Mouse (Mus musculus): ENCODE data around the gene Mvp. TPM values are rescaled to one million over a fixed set of nuclear protein-coding genes. Genes with fewer than 3 reads are reported as not detected.

Mvp gene
- polyA plus RNA-seq, 1 experiment, result 353 TPM

- 14% methylated on average over 26 of the region's 26 CpGs for WGBS
- Histone ChIP-seq H3K36me3 (ENCODE audit: control insufficient read depth, insufficient read depth, low read length) (no peaks in the 10 kb centered on the region), H3K27ac (ENCODE audit: insufficient read depth, low read depth, low read length) (no peak overlapping the region), H3K4me1 (ENCODE audit: control insufficient read depth, insufficient read depth, insufficient read length, low read length) (peaks cover 5% of the 10 kb centered on the region), H3K4me3 (ENCODE audit: low read depth, low read length) (0 out of 2 replicates have a peak overlapping the region, but pooled peaks have one; percentile 5), H3K27me3 (ENCODE audit: control insufficient read depth, insufficient read depth, low read length) (peaks cover 19% of the 10 kb centered on the region)
- no peak for TF ChIP-seq CTCF (IDR thresholded peaks at IDR 0.05; ENCODE audit: extremely low read depth, insufficient read length, insufficient replicate concordance, low read depth, low read length)
- no peak for TF ChIP-seq POLR2A (IDR thresholded peaks at IDR 0.05; ENCODE audit: low read depth, low read length)
These were observed 63.5 kb downstream of the Mvp start for GRCm38 (mm10) chr7:126950647-126951615.

- TF ChIP-seq CTCF (IDR thresholded peaks at IDR 0.05; ENCODE audit: extremely low read depth, insufficient read length, insufficient replicate concordance, low read depth, low read length) (no peak), POLR2A (IDR thresholded peaks at IDR 0.05; ENCODE audit: low read depth, low read length) (no peak)
- H3K27me3 ChIP-seq (ENCODE audit: control insufficient read depth, insufficient read depth, low read length), result peaks cover 19% of the 10 kb centered on the region
- peaks cover 7% of the 10 kb centered on the region for H3K4me1 ChIP-seq (ENCODE audit: control insufficient read depth, insufficient read depth, insufficient read length, low read length)
- H3K27ac ChIP-seq (ENCODE audit: insufficient read depth, low read depth, low read length), result no peak within 1 kb of the TSS
- 2% methylated on average over 42 of the region's 42 CpGs for WGBS
- peak within 1 kb of the TSS; percentile 62 for H3K4me3 ChIP-seq (ENCODE audit: low read depth, low read length)
- peaks cover 3% of the 10 kb centered on the region; the same call in 1 of the 2 replicates for H3K36me3 ChIP-seq (ENCODE audit: control insufficient read depth, insufficient read depth, low read length)
These were observed 64.4 kb downstream of the Mvp start, which contains the start of gene Sez6l2 for GRCm38 (mm10) chr7:126949793-126950646. Sez6l2 (plus strand) TSS chr7:126950563.

DNA sequence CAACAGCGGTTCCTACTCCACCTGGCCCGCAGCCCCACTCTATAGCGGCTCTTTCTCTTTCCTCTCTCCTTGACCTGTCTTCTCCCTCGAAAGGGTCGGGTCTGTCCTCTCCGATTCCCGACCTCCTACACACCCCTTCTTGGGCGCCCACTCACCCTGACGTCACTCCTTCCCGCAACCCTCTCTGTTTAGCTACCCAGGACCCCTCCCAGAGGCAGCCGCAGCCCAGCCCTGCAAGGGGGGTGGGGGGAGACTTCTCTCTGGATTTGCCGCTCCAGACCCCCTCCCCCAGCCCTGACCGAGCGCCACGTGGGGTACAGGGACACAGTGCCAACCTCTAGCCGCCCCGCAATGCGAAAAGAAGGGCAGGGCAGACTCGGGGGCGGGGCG lies 65.0 kb downstream of the Mvp start, which contains the start of gene Asphd1:
Gene Asphd1 (minus strand): TSS at position 180 of the 390 bp plus-strand sequence.
- peaks cover 19% of the 10 kb centered on the region for H3K27me3 ChIP-seq (ENCODE audit: control insufficient read depth, insufficient read depth, low read length)
- no peak within 1 kb of the TSS for H3K27ac ChIP-seq (ENCODE audit: insufficient read depth, low read depth, low read length)
- peak within 1 kb of the TSS; percentile 62 for H3K4me3 ChIP-seq (ENCODE audit: low read depth, low read length)
- WGBS, result 3% methylated on average over 21 of the region's 21 CpGs
- TF ChIP-seq POLR2A (IDR thresholded peaks at IDR 0.05; ENCODE audit: low read depth, low read length), result no peak
- no peak for TF ChIP-seq CTCF (IDR thresholded peaks at IDR 0.05; ENCODE audit: extremely low read depth, insufficient read length, insufficient replicate concordance, low read depth, low read length)
- H3K4me1 ChIP-seq (ENCODE audit: control insufficient read depth, insufficient read depth, insufficient read length, low read length), result peaks cover 9% of the 10 kb centered on the region
- H3K36me3 ChIP-seq (ENCODE audit: control insufficient read depth, insufficient read depth, low read length), result peaks cover 8% of the 10 kb centered on the region; the same call in 1 of the 2 replicates

- TF ChIP-seq CTCF (IDR thresholded peaks at IDR 0.05; ENCODE audit: extremely low read depth, insufficient read length, insufficient replicate concordance, low read depth, low read length) (no peak), POLR2A (IDR thresholded peaks at IDR 0.05; ENCODE audit: low read depth, low read length) (no peak)
- Histone ChIP-seq H3K36me3 (ENCODE audit: control insufficient read depth, insufficient read depth, low read length) (peaks cover 8% of the 10 kb centered on the region; the same call in 1 of the 2 replicates), H3K4me1 (ENCODE audit: control insufficient read depth, insufficient read depth, insufficient read length, low read length) (peaks cover 9% of the 10 kb centered on the region), H3K27ac (ENCODE audit: insufficient read depth, low read depth, low read length) (no peak overlapping the region), H3K4me3 (ENCODE audit: low read depth, low read length) (no peak overlapping the region), H3K27me3 (ENCODE audit: control insufficient read depth, insufficient read depth, low read length) (peaks cover 19% of the 10 kb centered on the region)
- WGBS, result 85% methylated on average over 10 of the region's 10 CpGs
These were observed 65.8 kb downstream of the Mvp start for GRCm38 (mm10) chr7:126948626-126949025.

DNA sequence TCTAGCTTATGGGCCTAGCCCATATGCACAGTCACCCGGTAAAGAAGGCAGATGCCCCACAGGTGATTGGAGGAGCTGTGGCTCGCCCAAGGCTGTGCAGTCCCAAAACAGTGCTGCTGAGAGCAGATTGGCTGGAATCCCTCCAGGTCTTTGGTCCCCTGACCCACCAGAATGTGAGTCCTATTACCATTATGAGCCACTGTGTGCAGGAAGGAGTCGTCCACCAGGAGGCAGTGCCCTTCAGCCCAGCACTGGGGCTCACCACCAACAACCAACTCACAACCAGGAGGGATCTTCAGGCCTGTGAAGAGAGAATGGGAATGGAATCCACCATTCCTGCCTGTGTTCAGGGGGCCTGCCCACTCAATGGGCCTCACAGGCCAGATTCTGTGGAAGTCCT lies 67.9 kb downstream of the Mvp start:
- WGBS, result 67% methylated on average over 3 of the region's 3 CpGs
- peaks cover 11% of the 10 kb centered on the region; the same call in 1 of the 2 replicates for H3K36me3 ChIP-seq (ENCODE audit: control insufficient read depth, insufficient read depth, low read length)

GRCm38 (mm10) chr7:126941801-126942200 lies 72.6 kb downstream of the Mvp start:
- no peak for TF ChIP-seq POLR2A (IDR thresholded peaks at IDR 0.05; ENCODE audit: low read depth, low read length)
- no peak for TF ChIP-seq CTCF (IDR thresholded peaks at IDR 0.05; ENCODE audit: extremely low read depth, insufficient read length, insufficient replicate concordance, low read depth, low read length)
- 82% methylated on average over 5 of the region's 5 CpGs for WGBS
- Histone ChIP-seq H3K36me3 (ENCODE audit: control insufficient read depth, insufficient read depth, low read length) (peaks cover 11% of the 10 kb centered on the region; the same call in 1 of the 2 replicates), H3K27me3 (ENCODE audit: control insufficient read depth, insufficient read depth, low read length) (no peaks in the 10 kb centered on the region), H3K4me1 (ENCODE audit: control insufficient read depth, insufficient read depth, insufficient read length, low read length) (peaks cover 8% of the 10 kb centered on the region), H3K4me3 (ENCODE audit: low read depth, low read length) (no peak overlapping the region), H3K27ac (ENCODE audit: insufficient read depth, low read depth, low read length) (no peak overlapping the region)

More for the DNA sequence above, 67.9 kb downstream of the Mvp start:
- H3K27me3 ChIP-seq (ENCODE audit: control insufficient read depth, insufficient read depth, low read length), result peaks cover 14% of the 10 kb centered on the region
- no peak overlapping the region for H3K27ac ChIP-seq (ENCODE audit: insufficient read depth, low read depth, low read length)
- no peak overlapping the region for H3K4me3 ChIP-seq (ENCODE audit: low read depth, low read length)
- H3K4me1 ChIP-seq (ENCODE audit: control insufficient read depth, insufficient read depth, insufficient read length, low read length), result peaks cover 9% of the 10 kb centered on the region
- no peak for TF ChIP-seq POLR2A (IDR thresholded peaks at IDR 0.05; ENCODE audit: low read depth, low read length)
- TF ChIP-seq CTCF (IDR thresholded peaks at IDR 0.05; ENCODE audit: extremely low read depth, insufficient read length, insufficient replicate concordance, low read depth, low read length), result peak; percentile 61; the same call in 1 of the 2 replicates
